Mouse (Mus musculus): ENCODE measurements at regions not wholly inside any gene's neighbourhood (a gene's known extent, or its start where the extent isn't known, plus 50 kb on each side); places are given as distances from the start of the nearest gene placed in this dataset.

GRCm38 (mm10) chr14:25272366-25273156, 186.4 kb upstream of the Zmiz1 start:
- no peaks in the 10 kb centered on the region for H3K4me1 ChIP-seq (ENCODE audit: control insufficient read depth, insufficient read depth, insufficient read length, low read length)
- TF ChIP-seq POLR2A (IDR thresholded peaks at IDR 0.05; ENCODE audit: low read depth, low read length) (no peak), CTCF (IDR thresholded peaks at IDR 0.05; ENCODE audit: extremely low read depth, insufficient read length, insufficient replicate concordance, low read depth, low read length) (no peak)
- no peak overlapping the region for H3K27ac ChIP-seq (ENCODE audit: insufficient read depth, low read depth, low read length)
- WGBS, result 63% methylated on average over 11 of the region's 11 CpGs
- H3K27me3 ChIP-seq (ENCODE audit: control insufficient read depth, insufficient read depth, low read length), result no peaks in the 10 kb centered on the region
- H3K36me3 ChIP-seq (ENCODE audit: control insufficient read depth, insufficient read depth, low read length), result no peaks in the 10 kb centered on the region
- no peak overlapping the region for H3K4me3 ChIP-seq (ENCODE audit: low read depth, low read length)

DNA sequence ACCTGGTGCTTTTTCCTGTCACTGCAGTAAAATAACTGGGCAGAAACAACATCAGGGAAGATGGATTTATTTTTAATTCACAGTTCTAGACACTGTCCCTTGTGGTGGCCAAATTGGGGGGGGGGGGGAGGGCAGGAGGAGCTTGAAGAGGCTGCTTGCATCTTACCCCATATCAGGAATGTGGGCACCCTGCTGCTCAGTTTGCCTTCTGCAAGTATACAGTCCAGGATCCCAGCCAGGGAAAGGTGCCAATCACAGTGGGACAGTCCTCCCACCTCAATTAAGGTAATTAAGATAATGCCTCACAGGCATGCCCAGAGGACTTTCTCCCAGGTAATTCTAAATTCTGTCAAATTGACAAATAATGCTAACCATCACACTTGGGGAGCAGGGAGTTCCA, 179.2 kb upstream of the Zmiz1 start:
- no peaks in the 10 kb centered on the region for H3K4me1 ChIP-seq (ENCODE audit: control insufficient read depth, insufficient read depth, insufficient read length, low read length)
- H3K36me3 ChIP-seq (ENCODE audit: control insufficient read depth, insufficient read depth, low read length), result no peaks in the 10 kb centered on the region
- no peak overlapping the region for H3K4me3 ChIP-seq (ENCODE audit: low read depth, low read length)
- no peaks in the 10 kb centered on the region for H3K27me3 ChIP-seq (ENCODE audit: control insufficient read depth, insufficient read depth, low read length)
- no peak overlapping the region for H3K27ac ChIP-seq (ENCODE audit: insufficient read depth, low read depth, low read length)
- TF ChIP-seq CTCF (IDR thresholded peaks at IDR 0.05; ENCODE audit: extremely low read depth, insufficient read length, insufficient replicate concordance, low read depth, low read length), result no peak
- no peak for TF ChIP-seq POLR2A (IDR thresholded peaks at IDR 0.05; ENCODE audit: low read depth, low read length)

- 27% methylated on average over 1 of the region's 1 CpGs for WGBS
Measured at GRCm38 (mm10) chr14:25292557-25292956, 166.4 kb upstream of the Zmiz1 start.

DNA sequence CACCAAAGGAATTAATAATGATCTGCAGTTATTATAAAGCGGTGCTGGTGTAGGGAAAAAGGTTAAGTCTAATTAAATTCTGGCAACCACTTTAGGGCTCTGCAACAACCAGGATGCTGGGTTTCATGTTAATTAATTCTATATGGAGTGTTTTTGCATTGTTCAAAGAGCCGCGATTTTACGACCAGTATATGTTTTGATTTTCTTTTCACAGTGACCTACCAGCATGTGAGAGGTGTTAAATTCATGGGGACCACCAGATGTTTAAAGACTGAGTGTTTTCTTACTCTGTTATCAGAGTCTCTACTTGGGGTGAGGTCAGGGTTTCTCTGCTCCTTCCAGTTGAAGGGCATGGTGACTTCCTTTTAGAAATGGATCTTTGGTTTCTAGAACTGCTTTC, 164.8 kb upstream of the Zmiz1 start:
- 83% methylated on average over 4 of the region's 4 CpGs for WGBS

More at GRCm38 (mm10) chr14:25292557-25292956, 166.4 kb upstream of the Zmiz1 start:
- H3K27ac ChIP-seq (ENCODE audit: insufficient read depth, low read depth, low read length), result no peak overlapping the region
- TF ChIP-seq CTCF (IDR thresholded peaks at IDR 0.05; ENCODE audit: extremely low read depth, insufficient read length, insufficient replicate concordance, low read depth, low read length), result no peak
- no peak for TF ChIP-seq POLR2A (IDR thresholded peaks at IDR 0.05; ENCODE audit: low read depth, low read length)
- H3K4me1 ChIP-seq (ENCODE audit: control insufficient read depth, insufficient read depth, insufficient read length, low read length), result no peaks in the 10 kb centered on the region
- H3K27me3 ChIP-seq (ENCODE audit: control insufficient read depth, insufficient read depth, low read length), result no peaks in the 10 kb centered on the region
- H3K4me3 ChIP-seq (ENCODE audit: low read depth, low read length), result no peak overlapping the region
- H3K36me3 ChIP-seq (ENCODE audit: control insufficient read depth, insufficient read depth, low read length), result no peaks in the 10 kb centered on the region

DNA sequence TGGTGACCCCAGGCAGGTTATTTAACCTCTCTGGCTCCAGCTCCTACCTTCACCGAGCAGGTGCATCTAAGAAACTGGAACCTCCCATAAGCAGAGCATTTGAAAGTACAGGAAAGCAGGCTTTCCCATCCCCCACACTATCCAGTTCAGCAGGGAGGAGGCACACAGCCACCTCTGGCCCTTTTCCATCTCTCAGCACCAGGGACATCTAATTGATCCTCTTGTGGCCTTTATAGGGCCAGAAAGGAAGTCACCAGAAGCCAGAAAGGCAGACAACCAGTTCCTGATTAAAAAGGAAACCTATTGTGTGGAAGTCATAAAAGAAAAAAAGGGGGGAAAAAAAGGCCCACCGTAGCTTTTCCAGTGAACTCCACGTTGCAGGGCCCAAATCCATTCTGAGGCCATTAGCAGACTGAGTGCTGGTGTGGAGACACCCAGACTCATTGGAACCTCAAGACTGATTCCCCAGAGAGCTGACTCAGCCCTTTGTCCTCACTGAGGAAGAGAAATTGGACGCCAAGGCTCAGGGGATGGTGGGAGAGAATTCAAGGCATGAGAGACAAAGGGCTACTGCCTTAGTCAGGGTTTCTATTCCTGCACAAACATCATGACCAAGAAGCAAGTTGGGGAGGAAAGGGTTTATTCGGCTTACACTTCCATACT, 163.2 kb upstream of the Zmiz1 start:
- H3K27me3 ChIP-seq (ENCODE audit: control insufficient read depth, insufficient read depth, low read length), result no peaks in the 10 kb centered on the region
- no peaks in the 10 kb centered on the region for H3K36me3 ChIP-seq (ENCODE audit: control insufficient read depth, insufficient read depth, low read length)
- no peak for TF ChIP-seq CTCF (IDR thresholded peaks at IDR 0.05; ENCODE audit: extremely low read depth, insufficient read length, insufficient replicate concordance, low read depth, low read length)
- TF ChIP-seq POLR2A (IDR thresholded peaks at IDR 0.05; ENCODE audit: low read depth, low read length), result no peak
- no peak overlapping the region for H3K27ac ChIP-seq (ENCODE audit: insufficient read depth, low read depth, low read length)
- WGBS, result 55% methylated on average over 5 of the region's 5 CpGs
- H3K4me1 ChIP-seq (ENCODE audit: control insufficient read depth, insufficient read depth, insufficient read length, low read length), result peaks cover under 1% of the 10 kb centered on the region; the same call in 1 of the 2 replicates
- H3K4me3 ChIP-seq (ENCODE audit: low read depth, low read length), result no peak overlapping the region

More for the DNA sequence above, 164.8 kb upstream of the Zmiz1 start:
- Histone ChIP-seq H3K36me3 (ENCODE audit: control insufficient read depth, insufficient read depth, low read length) (no peaks in the 10 kb centered on the region), H3K4me1 (ENCODE audit: control insufficient read depth, insufficient read depth, insufficient read length, low read length) (no peaks in the 10 kb centered on the region), H3K27me3 (ENCODE audit: control insufficient read depth, insufficient read depth, low read length) (no peaks in the 10 kb centered on the region), H3K27ac (ENCODE audit: insufficient read depth, low read depth, low read length) (no peak overlapping the region), H3K4me3 (ENCODE audit: low read depth, low read length) (no peak overlapping the region)
- TF ChIP-seq CTCF (IDR thresholded peaks at IDR 0.05; ENCODE audit: extremely low read depth, insufficient read length, insufficient replicate concordance, low read depth, low read length) (no peak), POLR2A (IDR thresholded peaks at IDR 0.05; ENCODE audit: low read depth, low read length) (no peak)

DNA sequence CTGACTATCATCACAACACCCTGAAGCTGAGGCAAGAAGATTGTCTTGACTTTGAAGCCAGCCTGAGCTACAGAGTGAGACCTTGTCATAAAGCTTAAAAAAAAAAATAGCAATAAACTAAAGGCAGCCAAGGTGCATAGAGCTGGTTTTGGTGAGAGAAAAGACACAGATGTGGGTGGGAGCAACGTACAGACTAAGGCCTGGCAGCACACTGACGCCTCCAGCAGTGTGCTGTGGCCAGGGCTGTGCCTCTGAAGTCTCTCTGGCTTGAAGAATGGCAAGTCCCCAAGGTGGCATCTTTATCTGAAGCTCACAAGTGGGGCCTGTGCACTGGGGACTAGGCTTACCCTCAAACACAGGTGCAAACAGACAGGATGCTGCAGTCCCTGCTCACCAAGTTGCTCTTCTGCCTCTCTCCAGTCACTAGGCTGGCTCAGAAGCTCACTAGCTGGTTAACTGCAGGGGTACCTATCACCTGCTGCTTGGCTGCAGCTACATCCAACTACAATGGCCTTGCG, 159.3 kb upstream of the Zmiz1 start:
- H3K4me3 ChIP-seq (ENCODE audit: low read depth, low read length), result no peak overlapping the region
- no peak for TF ChIP-seq POLR2A (IDR thresholded peaks at IDR 0.05; ENCODE audit: low read depth, low read length)
- TF ChIP-seq CTCF (IDR thresholded peaks at IDR 0.05; ENCODE audit: extremely low read depth, insufficient read length, insufficient replicate concordance, low read depth, low read length), result no peak
- no peak overlapping the region for H3K27ac ChIP-seq (ENCODE audit: insufficient read depth, low read depth, low read length)
- H3K36me3 ChIP-seq (ENCODE audit: control insufficient read depth, insufficient read depth, low read length), result no peaks in the 10 kb centered on the region
- WGBS, result 91% methylated on average over 3 of the region's 3 CpGs
- H3K27me3 ChIP-seq (ENCODE audit: control insufficient read depth, insufficient read depth, low read length), result no peaks in the 10 kb centered on the region
- H3K4me1 ChIP-seq (ENCODE audit: control insufficient read depth, insufficient read depth, insufficient read length, low read length), result peaks cover 11% of the 10 kb centered on the region

Data from small intestine, adult 2 months (tissue).